Mouse (Mus musculus): ENCODE measurements at regions not wholly inside any gene's neighbourhood (a gene's known extent, or its start where the extent isn't known, plus 50 kb on each side); places are given as distances from the start of the nearest gene placed in this dataset.

DNA sequence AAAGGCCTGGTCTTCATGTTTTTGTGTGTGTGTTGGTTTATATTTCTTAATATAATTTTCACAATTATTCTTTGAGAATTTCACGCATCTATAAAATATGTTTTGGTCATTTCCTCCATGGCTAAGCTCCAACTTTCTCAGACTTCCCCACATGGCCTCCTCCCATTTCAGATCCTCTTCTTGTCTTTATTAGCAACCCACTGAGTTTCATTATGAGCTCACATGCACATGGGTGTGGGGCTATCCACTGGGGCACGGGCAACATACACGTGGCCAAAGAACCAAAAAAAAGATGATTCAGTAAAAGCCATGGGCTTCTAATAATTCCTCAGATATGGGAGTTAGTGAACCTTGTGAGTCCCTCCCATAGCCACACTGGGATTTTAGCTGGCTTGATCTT is 50.1 kb upstream of the Mpp6 start:
- no peak for DNase-seq (ENCODE audit: low read depth, low spot score)
